Mouse (Mus musculus) thymus, postnatal 25 days (tissue): ENCODE measurements at regions not wholly inside any gene's neighbourhood (a gene's known extent, or its start where the extent isn't known, plus 50 kb on each side); places are given as distances from the start of the nearest gene placed in this dataset.
A peak's percentile ranks its signal among the peaks of the same experiment; 100 is the strongest.

Source experiments
- DNase-seq: peaks from one replicate; pipeline ENCODE4 v3.0.0; 2022

DNA sequence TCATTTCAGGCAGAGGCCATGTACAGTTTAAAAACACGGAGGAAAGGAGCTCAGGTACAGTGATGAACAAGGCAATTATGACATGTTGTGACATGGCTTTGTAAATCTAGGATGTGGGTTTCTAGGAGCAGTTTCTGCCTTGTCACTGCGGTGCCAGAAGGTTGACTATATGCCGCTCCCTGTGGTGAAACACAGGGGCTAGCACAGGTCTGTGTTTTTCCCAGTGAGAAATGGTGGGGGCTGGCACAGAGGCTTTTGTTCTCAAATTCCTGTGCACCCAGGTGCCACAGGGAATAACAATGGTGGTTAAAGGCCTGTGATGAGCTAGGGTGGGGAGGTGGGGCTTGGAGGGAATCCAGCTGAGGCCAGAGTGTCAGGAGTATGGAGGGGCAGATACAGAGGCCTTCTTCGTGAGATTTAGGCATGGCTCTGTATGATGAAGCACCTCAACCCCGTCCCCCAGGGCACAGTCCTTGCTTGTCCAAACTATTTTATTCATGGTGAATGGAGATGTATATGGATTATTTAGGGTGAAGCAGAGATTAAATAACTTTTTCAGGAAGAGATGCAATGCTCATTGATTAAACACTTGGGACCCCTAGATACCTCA, 80.0 kb upstream of the Inhba start:
- DNase-seq: no peak

DNA sequence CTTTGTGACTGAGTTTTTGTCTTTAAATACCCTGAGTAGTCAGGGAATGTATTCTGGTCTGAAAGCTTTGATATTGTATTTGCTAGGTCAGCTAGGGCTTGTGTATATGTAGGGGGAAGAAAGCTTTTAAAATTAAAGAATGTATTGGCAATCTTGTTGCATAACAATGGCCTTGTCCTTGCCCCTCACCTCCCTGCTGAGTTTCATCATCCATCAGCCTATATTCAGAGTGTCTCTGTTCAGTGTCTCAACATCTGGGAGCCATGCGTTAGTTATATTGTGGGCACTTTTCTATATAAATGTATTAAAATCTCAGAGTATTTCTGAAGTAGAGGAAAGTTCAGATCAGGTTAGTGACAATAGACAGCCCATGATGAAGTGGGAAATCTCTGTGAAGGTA, 76.0 kb upstream of the Inhba start:
- DNase-seq: no peak

DNA sequence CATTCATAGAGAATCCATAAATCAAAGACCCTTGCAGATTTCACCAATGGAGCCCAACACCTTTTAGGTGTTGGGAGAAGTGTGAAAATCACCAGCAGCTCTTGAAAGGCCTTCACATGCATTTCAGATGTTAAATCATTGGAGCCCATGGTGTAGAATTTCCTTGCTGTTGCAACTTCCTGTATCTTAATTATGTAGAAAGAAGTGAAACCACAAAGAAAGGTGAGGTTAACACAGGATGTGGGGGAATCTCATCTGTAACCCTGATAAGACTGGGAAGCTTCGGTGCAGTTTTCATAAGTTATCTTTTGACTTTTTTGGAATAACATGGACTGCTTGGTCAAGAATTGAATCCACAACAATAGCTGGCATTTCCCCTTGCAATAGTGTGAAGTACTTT, 75.5 kb upstream of the Inhba start:
- peak; percentile 1 for DNase-seq

DNA sequence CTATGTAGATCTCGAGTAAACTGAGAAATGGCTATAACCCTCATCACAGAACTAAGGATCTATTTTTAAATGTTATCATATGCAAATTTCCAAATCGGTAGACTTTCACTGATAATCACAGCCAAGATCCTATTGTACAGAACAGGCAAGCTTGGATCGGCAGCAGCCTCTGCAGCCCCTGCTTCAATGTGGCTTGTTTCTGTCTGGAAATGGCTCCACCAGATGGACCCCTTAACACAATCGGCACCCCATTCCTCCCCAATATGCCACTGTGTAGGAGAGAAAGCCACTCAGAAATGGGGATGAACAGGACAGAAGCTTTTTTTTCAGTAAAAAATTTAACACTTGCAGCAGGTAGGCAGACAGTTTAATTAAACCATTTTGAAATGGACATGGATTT, 61.5 kb upstream of the Inhba start:
- no peak for DNase-seq

DNA sequence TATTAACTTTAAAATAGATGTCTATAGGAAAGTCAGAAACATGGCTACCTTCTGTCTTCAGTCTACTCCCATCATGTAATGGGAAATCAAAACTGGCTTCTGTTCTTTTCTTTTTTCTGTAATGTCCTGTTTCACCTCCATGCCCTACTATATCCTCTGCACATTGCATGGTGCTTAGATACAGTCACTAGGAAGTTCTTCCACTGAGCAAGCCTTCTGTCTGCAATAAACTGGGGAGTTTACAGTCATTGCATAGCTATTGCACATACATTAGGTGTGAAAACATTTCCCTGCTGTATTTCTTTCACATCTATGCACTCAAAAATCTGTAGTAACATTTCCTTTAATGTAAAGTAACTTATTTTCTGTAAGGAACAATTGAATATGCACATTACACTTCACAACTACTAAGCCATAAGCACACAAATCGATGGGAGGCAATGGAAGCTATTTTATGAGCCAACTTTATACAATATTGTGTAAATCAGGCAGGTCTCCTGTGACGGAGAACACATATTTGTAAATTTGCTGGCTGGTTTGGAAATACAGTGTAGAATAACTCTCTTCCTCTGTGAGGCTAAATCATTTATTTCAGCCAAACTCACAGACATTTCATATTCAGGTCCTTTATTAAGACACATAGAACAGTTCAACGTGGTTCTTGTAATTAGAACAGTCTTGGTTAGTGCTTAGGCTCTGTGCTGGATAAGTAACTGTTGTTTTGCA, 60.6 kb upstream of the Inhba start:
- DNase-seq: no peak
